Mouse (Mus musculus) cerebellum, postnatal 36 days (tissue): ENCODE measurements around the gene 1500009L16Rik.

Source experiments
- DNase-seq, 2 experiments: peaks; one replicate each; pipeline ENCODE4 v3.0.0; 2021 to 2022; ENCODE audit warnings: mixed read lengths in 2 of 2

1500009L16Rik gene

DNA sequence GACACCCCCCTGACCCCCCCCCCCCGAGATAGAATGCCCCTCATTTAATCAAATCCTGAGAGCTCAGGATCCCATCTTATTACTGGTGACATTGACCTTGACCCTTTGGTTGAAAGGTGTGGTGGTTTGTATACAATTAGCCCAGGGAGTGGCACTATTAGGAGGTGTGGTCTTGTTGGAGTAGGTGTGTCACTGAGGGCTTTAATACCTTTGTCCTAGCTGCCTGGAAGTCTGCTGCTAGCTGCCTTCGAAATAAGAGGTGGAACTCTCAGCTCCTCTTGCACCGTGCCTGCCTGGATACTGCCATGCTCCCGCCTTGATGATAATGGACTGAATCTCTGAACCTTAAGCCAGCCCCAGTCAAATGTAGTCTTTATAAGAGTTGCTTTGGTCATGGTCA lies 41.2 kb downstream of the 1500009L16Rik start:
- DNase-seq: no peak

DNA sequence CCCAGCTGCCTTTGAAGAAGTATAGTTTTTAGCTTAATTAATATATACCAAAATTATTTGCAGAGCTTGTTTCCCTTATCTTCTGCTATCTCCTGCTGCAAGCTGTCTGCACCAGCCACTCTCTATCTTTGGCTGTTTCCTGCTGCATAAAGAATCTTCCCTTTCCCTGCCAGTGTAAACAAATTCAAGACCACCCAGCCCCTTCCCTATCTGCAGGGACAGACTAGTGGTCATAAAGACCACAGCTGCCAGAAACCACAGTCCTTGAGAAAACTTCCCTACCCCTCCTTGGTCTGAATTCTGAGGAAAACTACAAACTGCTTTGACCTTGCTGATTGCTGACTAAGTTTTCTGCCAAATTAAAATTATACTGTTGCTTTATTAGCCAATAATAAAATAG lies 44.2 kb downstream of the 1500009L16Rik start:
- DNase-seq: no peak

DNA sequence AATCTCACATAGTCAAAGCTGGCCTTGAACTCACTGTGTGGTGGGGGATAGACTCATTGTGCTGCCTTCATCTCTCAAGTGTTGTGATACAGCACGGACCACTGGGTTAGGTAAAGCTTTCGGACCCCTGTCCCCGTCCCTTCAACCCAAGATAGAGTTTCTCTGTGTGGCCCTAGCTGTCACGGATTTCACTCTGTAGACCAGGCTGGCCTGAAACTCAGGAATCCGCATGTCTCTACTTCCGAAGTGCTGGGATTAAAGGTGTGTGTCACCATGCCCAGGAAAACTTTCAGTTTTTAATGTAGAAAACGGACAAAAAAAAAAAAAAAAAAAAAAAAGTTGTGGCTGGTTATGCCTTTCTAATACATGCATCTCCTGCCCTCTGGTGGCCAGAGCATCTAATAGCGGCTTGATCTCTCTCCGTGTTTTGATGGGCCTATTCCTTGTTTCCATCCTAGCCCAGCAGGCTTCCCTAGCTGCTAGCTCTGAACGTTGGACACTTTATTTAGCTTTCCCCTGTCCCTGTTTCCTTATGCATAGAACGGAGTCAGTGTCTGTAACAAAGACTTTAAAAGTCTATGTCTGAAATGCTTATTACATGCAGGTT lies 53.7 kb downstream of the 1500009L16Rik start:
- peak; percentile 73 to 77 for DNase-seq

DNA sequence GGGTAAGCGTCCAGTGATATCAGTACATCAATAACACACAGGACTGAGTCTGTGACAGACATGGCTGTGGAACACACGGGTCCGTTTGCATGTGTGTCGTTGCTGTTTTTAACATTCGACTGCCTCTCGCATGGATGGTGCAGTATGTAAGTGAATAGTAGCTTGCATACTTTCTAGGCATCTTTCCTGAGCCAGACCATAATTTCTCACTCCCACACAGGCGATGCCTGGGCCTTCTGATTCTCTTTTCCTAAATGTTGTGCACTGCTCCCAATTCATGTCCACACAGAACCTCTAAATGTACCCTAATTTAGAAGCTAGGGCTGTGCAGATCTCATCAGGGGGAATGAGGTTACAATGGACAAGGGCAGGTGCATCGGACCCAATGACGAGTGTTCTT lies 54.6 kb downstream of the 1500009L16Rik start:
- no peak for DNase-seq

DNA sequence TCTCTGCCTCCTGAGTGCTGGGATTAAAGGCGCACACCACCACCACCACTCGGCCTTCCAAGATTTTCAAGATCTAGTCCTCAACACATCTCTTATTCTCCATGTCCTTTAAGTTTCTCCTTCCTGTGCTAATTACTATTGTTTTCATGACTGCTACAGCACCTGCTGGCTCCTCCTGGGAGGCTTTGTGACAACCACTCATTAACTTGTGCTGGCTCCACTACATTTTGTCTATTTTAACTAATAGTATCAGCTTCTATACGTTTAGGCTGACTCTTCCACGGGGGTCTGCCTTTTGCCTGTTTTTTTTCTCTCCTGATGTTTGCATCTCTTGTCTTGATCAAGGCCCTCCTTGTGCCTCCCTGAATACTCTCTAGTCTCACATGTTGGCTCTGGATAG lies 59.2 kb downstream of the 1500009L16Rik start:
- DNase-seq: no peak

DNA sequence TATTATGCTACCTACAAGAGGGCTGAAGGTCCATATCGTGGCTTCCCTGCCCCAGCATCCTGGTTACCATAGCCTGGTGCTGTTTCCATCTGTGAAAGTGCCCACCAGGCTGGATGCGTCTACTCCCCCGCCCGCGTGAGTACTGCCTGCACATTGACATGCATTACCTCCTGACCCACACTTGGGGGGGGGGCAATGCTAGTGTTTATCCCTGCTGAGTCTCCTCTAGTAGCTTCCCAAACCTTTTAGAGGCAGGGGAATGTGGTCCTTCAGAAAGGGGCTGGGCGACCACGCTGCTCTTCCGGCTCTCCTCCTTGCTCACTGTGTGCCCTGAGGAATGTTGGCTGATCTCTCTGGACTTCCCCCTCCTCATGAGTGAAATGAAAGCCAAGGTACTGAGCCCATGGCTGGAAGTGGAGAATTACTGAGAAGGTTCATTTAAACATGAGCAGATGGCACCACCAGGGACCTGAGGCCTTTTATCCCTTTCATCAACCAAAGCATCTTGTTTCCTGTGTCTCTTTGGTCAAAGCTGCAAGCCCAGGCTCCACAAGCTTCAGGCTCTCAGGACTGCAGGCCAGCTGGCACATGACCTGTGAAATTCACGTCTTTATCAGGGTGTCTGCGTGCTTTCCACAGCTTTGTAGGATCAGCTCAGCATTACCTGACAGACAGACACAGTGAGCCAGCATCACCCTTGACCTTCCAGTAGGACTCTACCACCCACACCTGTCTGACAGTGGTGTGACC lies 59.9 kb downstream of the 1500009L16Rik start:
- peak; percentile 66 to 69 for DNase-seq

DNA sequence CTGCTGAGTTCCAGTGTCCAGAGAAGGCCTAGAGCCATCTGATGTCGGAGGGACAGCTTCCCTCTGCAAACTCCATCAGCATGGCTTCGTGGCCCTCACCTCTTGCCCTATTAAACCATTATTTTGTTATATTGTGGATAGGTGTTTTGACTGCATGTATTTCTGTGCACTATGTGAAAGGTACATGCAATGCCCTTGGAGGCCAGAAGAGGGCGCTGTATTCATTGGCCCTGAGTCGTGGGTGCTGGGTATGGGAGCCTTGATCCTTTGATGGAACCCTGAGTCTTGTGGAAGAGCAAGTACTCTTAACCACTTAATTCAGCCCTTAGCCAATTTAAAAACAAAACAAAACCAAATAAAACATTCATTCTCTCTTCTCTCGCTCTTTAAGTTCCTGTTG lies 62.3 kb downstream of the 1500009L16Rik start:
- peak in 1 of 2 experiments; percentile 15 for DNase-seq

DNA sequence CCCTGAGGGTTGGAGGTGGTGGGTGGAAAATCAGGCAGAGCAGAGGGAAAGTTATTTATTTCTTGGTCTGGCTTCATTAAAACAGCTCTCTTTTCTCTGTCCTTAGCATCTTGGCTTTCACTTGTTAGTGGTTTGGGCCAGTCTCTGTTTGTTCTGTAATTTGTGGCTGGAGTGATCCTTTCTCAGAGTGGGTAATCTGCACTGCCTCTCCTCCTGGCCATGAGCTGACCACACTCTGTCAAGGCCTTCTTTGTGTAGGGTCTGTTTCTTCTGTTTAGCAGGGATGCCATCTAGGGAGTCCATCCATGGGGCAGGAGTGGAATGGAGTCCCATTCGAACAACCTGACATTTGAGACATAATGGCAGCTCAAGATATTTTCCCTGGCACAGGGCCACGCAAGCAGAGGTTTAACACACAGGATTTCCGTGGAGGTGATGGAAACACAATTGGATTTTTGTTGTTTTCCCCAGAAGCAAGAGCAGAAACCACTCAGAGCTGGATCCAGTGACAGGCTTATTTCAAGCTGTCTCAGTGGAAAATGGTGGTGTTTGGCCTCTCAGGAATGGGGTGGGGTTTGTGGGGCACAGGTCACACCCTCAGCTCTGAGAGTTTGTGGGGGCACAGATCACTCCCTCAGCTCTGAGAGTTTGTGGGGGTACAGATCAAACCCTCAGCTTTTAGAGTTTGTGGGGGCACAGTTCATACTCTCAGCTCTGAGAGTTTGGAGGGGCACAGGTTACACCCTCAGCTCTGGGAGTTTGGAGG lies 63.1 kb downstream of the 1500009L16Rik start:
- DNase-seq: no peak

DNA sequence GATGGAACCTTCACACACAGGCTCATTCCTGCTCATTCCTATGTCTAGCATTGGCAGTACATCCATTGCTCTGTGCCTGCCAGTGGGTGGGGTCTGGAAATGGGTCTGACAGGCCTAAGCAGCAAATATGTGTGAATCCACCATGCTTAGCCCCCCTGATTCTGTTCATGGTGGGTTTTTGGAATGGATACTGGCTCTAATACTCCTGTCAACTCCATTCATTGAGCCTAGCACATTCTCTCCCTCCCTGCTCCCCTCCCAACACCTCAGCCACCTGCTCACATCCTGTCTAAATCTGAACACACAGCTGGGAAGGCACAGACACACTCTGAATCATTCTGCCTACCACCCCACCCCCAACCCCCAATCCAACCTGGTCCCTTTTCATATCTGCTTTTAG lies 72.4 kb downstream of the 1500009L16Rik start:
- no peak for DNase-seq

DNA sequence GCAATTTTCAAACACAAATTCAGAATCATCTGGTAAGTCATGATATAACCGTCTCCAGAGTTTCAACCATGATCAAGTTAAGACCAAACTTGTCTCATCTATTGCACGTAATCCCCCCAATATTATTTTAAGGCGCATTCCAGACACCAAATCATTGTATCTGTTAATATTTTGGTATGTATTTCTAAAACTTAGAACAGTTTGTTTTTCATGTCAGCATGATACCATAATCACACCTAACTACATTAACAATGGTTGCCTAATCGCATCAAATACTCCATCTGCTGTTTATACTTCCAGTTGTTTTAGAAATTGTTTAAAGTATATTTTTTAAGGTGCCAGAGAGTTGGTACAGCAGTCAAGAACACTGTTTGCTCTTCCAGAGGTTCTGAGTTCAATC lies 72.8 kb downstream of the 1500009L16Rik start:
- DNase-seq: no peak

DNA sequence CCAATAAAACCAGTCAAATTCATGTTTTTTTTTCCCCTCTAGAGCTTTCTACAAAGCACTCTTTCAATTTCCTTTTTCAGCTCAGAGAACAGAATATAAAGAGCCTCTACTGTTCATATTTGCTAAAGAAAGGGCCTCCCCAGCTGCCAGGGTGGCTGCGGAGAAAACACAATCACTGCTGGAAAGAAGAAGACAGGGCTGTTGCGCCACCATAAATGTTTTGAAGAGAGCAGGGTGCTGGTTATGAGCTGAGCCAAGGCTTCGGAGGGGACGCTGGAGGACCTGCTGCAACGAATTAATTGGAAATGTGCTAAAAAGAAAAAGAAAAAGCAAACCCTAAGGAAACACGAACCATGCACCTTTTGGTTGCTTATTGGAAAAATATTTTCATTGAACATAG lies 81.4 kb downstream of the 1500009L16Rik start:
- DNase-seq: no peak

DNA sequence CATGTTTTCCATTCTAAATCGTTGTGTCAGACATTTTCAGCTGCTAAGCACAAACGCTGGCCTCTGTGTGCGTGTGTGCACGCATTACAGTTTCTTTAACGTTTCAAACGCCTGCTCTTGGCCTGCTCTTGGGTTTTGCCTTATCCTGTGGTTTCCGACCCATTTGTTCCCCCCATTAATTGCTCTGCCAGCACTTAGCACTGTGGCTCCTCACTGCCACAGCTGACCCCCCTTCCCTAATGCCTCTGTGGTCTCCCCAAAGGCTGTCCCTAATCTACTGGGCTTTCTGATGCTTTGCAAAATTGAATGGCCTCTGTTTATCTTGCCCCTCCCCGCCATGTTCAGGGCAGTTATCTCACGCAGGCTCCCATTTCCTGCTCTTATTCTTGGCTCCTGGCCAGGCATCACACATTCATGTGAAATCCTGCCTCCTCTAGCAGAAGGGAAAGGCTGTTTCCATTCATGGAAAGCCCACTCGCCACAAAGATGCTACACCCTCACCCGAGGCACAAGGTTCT lies 82.6 kb downstream of the 1500009L16Rik start:
- no peak for DNase-seq

DNA sequence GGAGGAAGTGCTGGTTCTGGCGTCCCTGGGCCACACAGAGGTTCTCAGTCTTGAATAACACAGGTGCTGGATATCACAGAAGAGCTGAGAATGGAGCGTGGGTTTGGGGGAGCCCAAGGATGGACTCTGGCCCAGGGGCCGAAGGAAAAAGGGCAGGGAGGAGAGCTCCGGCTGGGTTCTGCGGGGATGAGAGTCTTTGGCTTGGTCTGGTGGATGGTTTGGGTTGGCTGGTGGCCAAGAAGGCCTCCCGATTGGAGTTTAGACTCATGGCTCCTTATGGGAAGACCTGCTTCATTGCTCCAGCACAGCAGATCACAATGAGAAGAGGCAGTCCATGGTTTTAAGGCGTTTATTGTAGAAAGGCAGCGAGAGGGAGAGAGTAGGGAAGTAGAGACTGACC lies 84.6 kb downstream of the 1500009L16Rik start:
- no peak for DNase-seq
